Mouse (Mus musculus) common myeloid progenitor, adult 5-6 weeks (primary cell): ENCODE measurements at regions not wholly inside any gene's neighbourhood (a gene's known extent, or its start where the extent isn't known, plus 50 kb on each side); places are given as distances from the start of the nearest gene placed in this dataset.
"Not testable (repeated sequence)": the region's sequence is repeated elsewhere in the genome, so short reads cannot be mapped to it uniquely, and the experiment has no call there.

Source experiments
- ATAC-seq: replicated peaks from 2 replicates; pipeline ENCODE4 v1.8.0; 2016; ENCODE audit warnings: low read depth, mild to moderate bottlenecking, moderate TSS enrichment, inconsistent platforms; ENCODE audit not compliant: poor library complexity, severe bottlenecking

GRCm38 (mm10) chr13:3216070-3216469 lies 321.8 kb upstream of the Gdi2 start:
- 0 out of 2 replicates have a peak, but pooled peaks have one; percentile 47 for ATAC-seq

- not testable (repeated sequence) for ATAC-seq
Observed at GRCm38 (mm10) chr13:3221005-3221621, 316.8 kb upstream of the Gdi2 start.

DNA sequence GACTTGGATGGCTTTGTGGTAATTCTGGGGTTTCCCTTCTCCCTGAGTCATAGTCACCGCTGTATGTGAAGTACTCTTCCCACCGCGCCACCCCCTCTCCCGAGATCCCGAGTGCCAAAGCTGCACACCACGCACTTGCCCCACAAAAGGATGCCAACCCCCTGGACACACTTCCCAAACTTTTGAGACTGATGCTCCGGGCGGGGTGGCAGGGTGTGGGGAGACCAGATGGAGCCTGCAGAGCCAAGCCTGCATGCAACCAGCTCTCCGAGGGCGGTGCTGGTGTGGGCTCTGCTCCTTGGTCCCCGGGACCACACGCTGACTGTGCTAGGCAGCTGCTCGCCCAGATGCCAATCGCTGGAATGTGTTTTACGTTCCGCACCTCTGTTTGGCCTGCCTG lies 316.2 kb upstream of the Gdi2 start:
- no peak for ATAC-seq

GRCm38 (mm10) chr13:3258379-3258778 lies 279.5 kb upstream of the Gdi2 start:
- no peak for ATAC-seq

GRCm38 (mm10) chr13:3276130-3276529 lies 261.7 kb upstream of the Gdi2 start:
- peak; percentile 97 for ATAC-seq
